Mouse (Mus musculus): ENCODE measurements around the gene Bahd1. TPM values are rescaled to one million over a fixed set of nuclear protein-coding genes. Genes with fewer than 3 reads are reported as not detected.
A peak's percentile ranks its signal among the peaks of the same experiment; 100 is the strongest.

The Bahd1 gene
- polyA plus RNA-seq, 1 experiment from 2014 or later, result 0.84 TPM

DNA sequence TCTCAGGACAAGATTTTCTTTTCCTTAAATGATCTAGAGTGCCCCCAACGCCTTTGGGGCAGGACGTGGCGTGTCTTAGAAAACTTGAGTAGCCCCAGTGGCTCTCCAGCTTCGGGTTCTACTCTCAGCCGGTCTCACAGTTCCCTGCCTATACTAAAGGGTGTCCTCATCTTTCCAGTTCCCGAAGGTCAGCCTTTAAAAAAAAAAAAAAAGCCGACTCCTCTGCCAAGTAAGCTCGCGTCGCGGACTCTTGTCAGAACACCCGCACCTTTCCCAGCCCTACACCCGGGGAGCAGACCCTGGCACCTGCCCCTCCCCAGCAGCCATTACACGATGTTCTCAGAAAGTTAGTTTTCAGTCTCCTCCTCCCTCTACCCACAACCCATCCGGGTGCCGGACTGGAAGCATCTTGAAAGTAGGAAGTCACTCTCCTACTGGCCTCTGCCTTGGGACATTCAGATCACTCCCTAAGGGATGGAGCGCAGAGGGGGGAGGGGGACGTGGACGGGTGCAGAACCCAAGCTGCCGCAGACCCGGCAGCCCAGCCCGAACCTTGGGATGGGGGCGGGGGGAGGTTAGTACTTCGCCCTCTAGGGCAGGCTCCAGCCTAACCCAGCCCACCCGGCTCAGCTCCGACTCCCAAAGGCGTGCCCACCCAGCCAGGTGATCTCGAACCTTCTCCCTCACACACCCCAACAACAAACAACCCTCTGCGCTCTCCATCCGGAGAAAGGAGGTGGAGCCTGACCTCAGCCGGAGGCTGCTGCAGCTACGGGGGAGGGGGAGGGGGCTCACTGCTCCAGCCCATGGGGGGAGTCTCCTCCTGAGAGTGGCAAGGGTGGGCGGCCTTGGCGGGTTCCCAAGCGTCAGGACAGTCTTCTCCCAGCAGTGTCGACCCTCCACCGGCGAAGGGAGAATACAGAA is 3.9 kb upstream of the Bahd1 start:
- peak; percentile 57 for DNase-seq (ENCODE audit: low spot score)
- Histone ChIP-seq H3K9me3 (ENCODE audit: control insufficient read depth, low read length) (no peaks in the 10 kb centered on the region), H3K4me1 (ENCODE audit: control insufficient read depth, insufficient read depth, low read length) (peaks cover 31% of the 10 kb centered on the region), H3K36me3 (ENCODE audit: control insufficient read depth, insufficient read depth, low read length) (no peaks in the 10 kb centered on the region), H3K27ac (replicated peaks; ENCODE audit: low read depth, low read length) (no peak overlapping the region), H3K4me3 (ENCODE audit: low read depth, low read length) (peak overlapping the region; percentile 45), H3K4me2 (ENCODE audit: low read depth, severe bottlenecking) (peak overlapping the region; percentile 82), H3K27me3 (ENCODE audit: control insufficient read depth, insufficient read depth, low read length) (peaks cover 60% of the 10 kb centered on the region), H3K9ac (ENCODE audit: low read length) (peak overlapping the region; percentile 47)
- 1% methylated on average over 38 of the region's 38 CpGs for WGBS
- ATAC-seq (ENCODE audit: insufficient number of reproducible peaks, low FRiP score, low TSS enrichment, low read depth), result peak; percentile 22; the same call in 1 of the 2 replicates

- no peaks in the 10 kb centered on the region for H3K9me3 ChIP-seq (ENCODE audit: control insufficient read depth, low read length)
- H3K4me2 ChIP-seq (ENCODE audit: low read depth, severe bottlenecking), result peak overlapping the region; percentile 82
- no peak for ATAC-seq (ENCODE audit: insufficient number of reproducible peaks, low FRiP score, low TSS enrichment, low read depth)
- H3K4me3 ChIP-seq (ENCODE audit: low read depth, low read length), result peak overlapping the region; percentile 45
- peaks cover 60% of the 10 kb centered on the region for H3K27me3 ChIP-seq (ENCODE audit: control insufficient read depth, insufficient read depth, low read length)
- peaks cover 31% of the 10 kb centered on the region for H3K4me1 ChIP-seq (ENCODE audit: control insufficient read depth, insufficient read depth, low read length)
- no peaks in the 10 kb centered on the region for H3K36me3 ChIP-seq (ENCODE audit: control insufficient read depth, insufficient read depth, low read length)
- WGBS, result under 1% methylated on average over 13 of the region's 13 CpGs
- H3K9ac ChIP-seq (ENCODE audit: low read length), result peak overlapping the region; percentile 47
- DNase-seq (ENCODE audit: low spot score), result no peak
- no peak overlapping the region for H3K27ac ChIP-seq (replicated peaks; ENCODE audit: low read depth, low read length)
Measured at GRCm38 (mm10) chr2:118896914-118897291, 3.3 kb upstream of the Bahd1 start.

DNA sequence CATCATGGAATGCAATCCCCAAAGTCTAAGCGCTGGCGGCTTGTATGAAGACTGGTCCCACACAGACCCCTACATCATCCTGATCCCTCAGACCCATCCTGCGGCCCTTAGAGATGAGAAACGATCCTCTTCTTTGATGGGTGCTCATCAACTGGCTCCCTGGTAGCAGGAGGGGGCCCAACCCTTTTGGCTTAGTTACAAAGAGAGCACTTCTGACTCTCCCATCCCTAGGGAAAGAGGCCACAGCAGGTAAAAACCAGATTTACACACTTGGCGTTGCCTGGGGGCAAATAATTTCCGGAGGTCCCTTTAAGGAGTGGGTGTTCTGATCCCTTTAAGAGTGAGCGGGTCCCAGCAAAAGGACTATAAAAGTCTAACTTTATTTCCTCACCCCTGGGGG is 2.8 kb upstream of the Bahd1 start:
- WGBS, result 1% methylated on average over 7 of the region's 7 CpGs
- Histone ChIP-seq H3K27ac (replicated peaks; ENCODE audit: low read depth, low read length) (no peak overlapping the region), H3K4me3 (ENCODE audit: low read depth, low read length) (no peak overlapping the region), H3K4me1 (ENCODE audit: control insufficient read depth, insufficient read depth, low read length) (peaks cover 32% of the 10 kb centered on the region), H3K27me3 (ENCODE audit: control insufficient read depth, insufficient read depth, low read length) (peaks cover 60% of the 10 kb centered on the region), H3K36me3 (ENCODE audit: control insufficient read depth, insufficient read depth, low read length) (no peaks in the 10 kb centered on the region), H3K9me3 (ENCODE audit: control insufficient read depth, low read length) (no peaks in the 10 kb centered on the region), H3K4me2 (ENCODE audit: low read depth, severe bottlenecking) (peak overlapping the region; percentile 82), H3K9ac (ENCODE audit: low read length) (no peak overlapping the region)
- peak; percentile 40 for DNase-seq (ENCODE audit: low spot score)
- ATAC-seq (ENCODE audit: insufficient number of reproducible peaks, low FRiP score, low TSS enrichment, low read depth), result no peak

DNA sequence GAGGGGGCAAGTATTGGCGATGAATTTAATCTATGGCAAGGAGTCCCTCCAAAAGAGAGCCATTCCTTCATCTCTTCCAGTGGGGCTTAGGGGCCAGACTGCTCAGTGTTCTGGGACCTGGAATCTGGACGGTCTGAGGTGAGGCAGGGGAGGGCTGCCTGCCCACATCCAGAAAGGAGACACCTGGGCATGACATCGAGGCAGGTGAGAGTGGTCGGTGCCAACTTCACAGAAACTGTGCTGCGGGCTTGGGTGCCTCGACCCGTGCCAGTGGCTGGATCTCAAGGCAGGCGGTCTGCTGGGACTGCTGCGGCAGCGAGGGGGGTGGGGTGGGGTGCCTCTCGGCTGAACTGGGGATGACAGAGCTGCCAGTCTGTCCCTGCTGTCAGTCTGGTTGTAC is 2.4 kb upstream of the Bahd1 start:
- 0 out of 2 replicates have a peak overlapping the region, but pooled peaks have one; percentile 12 for H3K9ac ChIP-seq (ENCODE audit: low read length)
- H3K4me2 ChIP-seq (ENCODE audit: low read depth, severe bottlenecking), result peak overlapping the region; percentile 17
- H3K36me3 ChIP-seq (ENCODE audit: control insufficient read depth, insufficient read depth, low read length), result no peaks in the 10 kb centered on the region
- H3K4me3 ChIP-seq (ENCODE audit: low read depth, low read length), result 0 out of 2 replicates have a peak overlapping the region, but pooled peaks have one; percentile 8
- no peak overlapping the region for H3K27ac ChIP-seq (replicated peaks; ENCODE audit: low read depth, low read length)
- H3K27me3 ChIP-seq (ENCODE audit: control insufficient read depth, insufficient read depth, low read length), result peaks cover 65% of the 10 kb centered on the region
- no peaks in the 10 kb centered on the region for H3K9me3 ChIP-seq (ENCODE audit: control insufficient read depth, low read length)
- ATAC-seq (ENCODE audit: insufficient number of reproducible peaks, low FRiP score, low TSS enrichment, low read depth), result no peak
- WGBS, result 0% methylated on average over 11 of the region's 11 CpGs
- DNase-seq (ENCODE audit: low spot score), result peak; percentile 31
- peaks cover 35% of the 10 kb centered on the region for H3K4me1 ChIP-seq (ENCODE audit: control insufficient read depth, insufficient read depth, low read length)

DNA sequence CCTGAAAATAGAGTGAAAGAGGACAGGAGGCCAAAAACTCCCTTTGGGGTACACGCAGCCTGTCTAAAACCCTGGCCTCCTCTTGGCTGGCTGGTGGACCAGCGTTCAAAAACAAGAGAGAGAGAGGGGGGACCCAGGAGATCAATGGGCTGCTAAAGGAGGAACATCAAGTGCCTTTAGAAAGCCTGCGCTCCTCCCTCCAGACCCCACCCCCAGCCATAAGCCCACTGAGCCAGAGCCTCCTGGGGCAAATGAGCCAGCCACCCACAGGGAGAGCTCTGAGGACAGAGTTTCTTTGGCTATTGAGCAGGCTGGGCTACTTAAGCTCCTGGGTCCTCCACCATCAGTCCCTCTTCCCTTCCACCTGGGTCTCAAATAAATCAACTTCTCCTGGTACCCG is 1.4 kb upstream of the Bahd1 start:
- H3K4me2 ChIP-seq (ENCODE audit: low read depth, severe bottlenecking), result no peak overlapping the region
- peaks cover 42% of the 10 kb centered on the region for H3K4me1 ChIP-seq (ENCODE audit: control insufficient read depth, insufficient read depth, low read length)
- no peaks in the 10 kb centered on the region for H3K9me3 ChIP-seq (ENCODE audit: control insufficient read depth, low read length)
- no peak overlapping the region for H3K9ac ChIP-seq (ENCODE audit: low read length)
- H3K27me3 ChIP-seq (ENCODE audit: control insufficient read depth, insufficient read depth, low read length), result peaks cover 69% of the 10 kb centered on the region
- ATAC-seq (ENCODE audit: insufficient number of reproducible peaks, low FRiP score, low TSS enrichment, low read depth) (no peak), DNase-seq (ENCODE audit: low spot score) (no peak)
- H3K36me3 ChIP-seq (ENCODE audit: control insufficient read depth, insufficient read depth, low read length), result no peaks in the 10 kb centered on the region
- H3K4me3 ChIP-seq (ENCODE audit: low read depth, low read length), result no peak overlapping the region
- 6% methylated on average over 4 of the region's 4 CpGs for WGBS
- no peak overlapping the region for H3K27ac ChIP-seq (replicated peaks; ENCODE audit: low read depth, low read length)

DNA sequence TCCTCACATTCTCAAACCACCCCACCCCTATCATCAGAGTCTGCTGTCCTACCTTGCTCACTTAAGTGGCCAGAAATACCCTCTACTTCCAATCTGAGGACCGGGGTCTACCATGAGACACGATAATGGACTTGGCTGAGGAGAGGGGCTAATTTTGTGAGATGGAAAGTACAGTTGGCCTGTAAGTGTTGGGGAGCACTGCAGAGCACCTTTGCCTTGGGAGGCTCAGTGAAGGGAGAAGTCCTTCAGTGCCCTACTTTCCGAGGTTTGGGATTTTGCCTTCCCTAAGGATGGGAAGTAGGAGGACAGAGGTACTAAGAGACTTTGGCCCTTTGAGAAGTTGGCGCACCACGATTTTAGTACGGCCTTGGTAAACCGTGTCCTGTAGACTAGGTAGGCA is 871 bp upstream of the Bahd1 start:
- Histone ChIP-seq H3K9me3 (ENCODE audit: control insufficient read depth, low read length) (no peaks in the 10 kb centered on the region), H3K4me1 (ENCODE audit: control insufficient read depth, insufficient read depth, low read length) (peaks cover 42% of the 10 kb centered on the region), H3K4me3 (ENCODE audit: low read depth, low read length) (no peak overlapping the region), H3K4me2 (ENCODE audit: low read depth, severe bottlenecking) (no peak overlapping the region), H3K27ac (replicated peaks; ENCODE audit: low read depth, low read length) (no peak overlapping the region), H3K9ac (ENCODE audit: low read length) (no peak overlapping the region), H3K27me3 (ENCODE audit: control insufficient read depth, insufficient read depth, low read length) (peaks cover 67% of the 10 kb centered on the region), H3K36me3 (ENCODE audit: control insufficient read depth, insufficient read depth, low read length) (no peaks in the 10 kb centered on the region)
- 9% methylated on average over 7 of the region's 7 CpGs for WGBS
- DNase-seq (ENCODE audit: low spot score) (peak; percentile 26), ATAC-seq (ENCODE audit: insufficient number of reproducible peaks, low FRiP score, low TSS enrichment, low read depth) (no peak)

DNA sequence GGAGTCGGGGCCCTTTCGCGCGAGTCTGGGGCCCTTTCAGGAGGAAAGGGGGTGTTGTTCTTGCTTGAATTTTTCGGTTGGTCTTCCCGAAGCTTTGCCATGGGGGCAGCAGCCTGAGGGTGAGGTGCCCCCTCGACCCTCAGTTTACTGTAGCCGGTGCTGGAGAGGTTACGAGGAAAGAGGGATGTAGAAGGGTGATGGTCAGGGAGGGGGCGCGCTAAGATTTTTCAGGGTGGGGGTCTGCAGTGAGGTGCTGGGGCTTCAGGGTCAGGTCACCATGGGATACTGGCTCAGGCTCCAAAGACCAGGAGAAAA is 606 bp downstream of the Bahd1 start:
- peak overlapping the region; percentile 37 for H3K9ac ChIP-seq (ENCODE audit: low read length)
- H3K4me1 ChIP-seq (ENCODE audit: control insufficient read depth, insufficient read depth, low read length), result peaks cover 42% of the 10 kb centered on the region
- no peak overlapping the region for H3K27ac ChIP-seq (replicated peaks; ENCODE audit: low read depth, low read length)
- peak; percentile 52 for DNase-seq (ENCODE audit: low spot score)
- 0% methylated on average over 11 of the region's 11 CpGs for WGBS
- peaks cover 58% of the 10 kb centered on the region for H3K27me3 ChIP-seq (ENCODE audit: control insufficient read depth, insufficient read depth, low read length)
- no peaks in the 10 kb centered on the region for H3K9me3 ChIP-seq (ENCODE audit: control insufficient read depth, low read length)
- no peaks in the 10 kb centered on the region for H3K36me3 ChIP-seq (ENCODE audit: control insufficient read depth, insufficient read depth, low read length)
- peak overlapping the region; percentile 99 for H3K4me2 ChIP-seq (ENCODE audit: low read depth, severe bottlenecking)
- no peak for ATAC-seq (ENCODE audit: insufficient number of reproducible peaks, low FRiP score, low TSS enrichment, low read depth)
- H3K4me3 ChIP-seq (ENCODE audit: low read depth, low read length), result peak overlapping the region; percentile 84

DNA sequence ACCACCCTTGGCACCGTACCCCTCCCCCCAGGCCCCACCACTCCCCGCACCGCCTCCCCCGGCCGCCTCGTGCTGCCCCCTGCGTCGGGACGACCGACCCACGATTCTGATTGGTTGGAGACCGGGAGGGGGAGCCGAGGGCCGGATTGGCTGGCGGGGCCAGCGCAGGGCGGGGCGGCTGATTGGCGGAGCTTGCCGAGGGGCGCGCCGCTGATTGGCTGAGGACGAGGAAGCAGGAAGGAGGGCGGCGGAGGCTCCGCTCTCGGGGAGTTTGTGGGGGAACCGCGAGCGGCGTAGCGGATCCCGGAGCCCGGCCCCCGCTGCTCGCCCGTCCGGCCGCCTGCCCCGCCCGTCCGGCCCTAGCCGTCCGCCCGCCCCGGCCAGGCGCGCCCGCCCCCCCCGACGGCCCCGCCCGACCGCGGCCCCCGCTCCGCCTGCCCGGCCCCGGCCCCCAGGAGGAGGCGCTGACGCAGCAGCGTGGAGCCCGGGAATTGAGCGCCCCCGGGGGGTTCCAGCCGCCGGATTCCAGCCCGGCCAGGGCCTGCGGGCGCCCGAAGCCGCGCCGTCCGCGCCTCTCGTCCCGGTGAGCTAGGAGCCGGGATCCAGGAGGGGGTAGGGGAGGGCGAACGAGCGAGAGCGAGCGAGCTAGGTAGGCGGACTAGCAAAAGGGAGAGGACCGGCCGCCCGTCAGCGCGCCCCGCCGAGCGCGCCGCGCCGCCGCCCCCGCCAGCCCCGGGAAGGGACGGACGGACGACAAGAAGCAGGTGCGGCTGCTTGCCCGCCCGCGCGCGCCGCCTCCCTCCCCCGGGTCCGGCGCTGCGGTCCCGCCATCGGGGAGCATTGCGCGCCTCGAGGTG is 1.2 kb downstream of the Bahd1 start:
- ATAC-seq (ENCODE audit: insufficient number of reproducible peaks, low FRiP score, low TSS enrichment, low read depth) (peak; percentile 87), DNase-seq (ENCODE audit: low spot score) (peak; percentile 96)
- no peaks in the 10 kb centered on the region for H3K9me3 ChIP-seq (ENCODE audit: control insufficient read depth, low read length)
- H3K4me3 ChIP-seq (ENCODE audit: low read depth, low read length), result peak overlapping the region; percentile 84
- H3K27me3 ChIP-seq (ENCODE audit: control insufficient read depth, insufficient read depth, low read length), result peaks cover 51% of the 10 kb centered on the region
- H3K27ac ChIP-seq (replicated peaks; ENCODE audit: low read depth, low read length), result no peak overlapping the region
- peaks cover 36% of the 10 kb centered on the region for H3K4me1 ChIP-seq (ENCODE audit: control insufficient read depth, insufficient read depth, low read length)
- H3K36me3 ChIP-seq (ENCODE audit: control insufficient read depth, insufficient read depth, low read length), result no peaks in the 10 kb centered on the region
- under 1% methylated on average over 61 of the region's 120 CpGs for WGBS
- peak overlapping the region; percentile 74 for H3K9ac ChIP-seq (ENCODE audit: low read length)
- peak overlapping the region; percentile 99 for H3K4me2 ChIP-seq (ENCODE audit: low read depth, severe bottlenecking)

Measured in limb, embryonic 11.5 days (tissue).